Mouse (Mus musculus): Measurements from ENCODE around the gene Dpf3. TPM values are rescaled to one million over a fixed set of nuclear protein-coding genes. Genes with fewer than 3 reads are reported as not detected.
A peak's percentile ranks its signal among the peaks of the same experiment; 100 is the strongest.

The Dpf3 gene
- polyA plus RNA-seq, 1 experiment from 2014 or later: 26.9 TPM

DNA sequence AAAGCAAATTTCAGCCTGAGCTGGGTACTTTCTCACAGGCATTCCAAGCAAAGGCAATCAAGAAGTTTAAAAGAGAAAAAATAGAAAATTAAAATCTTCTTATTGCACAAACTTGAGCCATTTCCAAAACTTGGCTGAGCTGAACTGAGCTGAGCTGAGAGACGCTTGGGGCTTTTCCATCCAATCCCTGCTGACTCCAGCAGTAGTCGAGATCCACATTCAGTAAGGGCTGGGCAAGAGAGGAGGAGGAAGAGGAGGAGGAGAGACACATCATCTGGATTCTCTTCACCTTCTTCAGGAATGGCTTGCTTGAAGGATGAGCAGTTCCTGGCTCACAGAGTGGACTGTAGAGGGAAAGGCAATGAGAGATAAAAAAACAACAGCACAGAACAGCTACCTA is 227.0 kb downstream of the Dpf3 start:
- H3K4me3 ChIP-seq (replicated peaks): no peak overlapping the region
- H3K27ac ChIP-seq: no peak overlapping the region
- no peak overlapping the region for H3K4me2 ChIP-seq (replicated peaks)
- no peaks in the 10 kb centered on the region for H3K27me3 ChIP-seq
- no peak for ATAC-seq
- H3K36me3 ChIP-seq: no peaks in the 10 kb centered on the region
- 75% methylated on average over 2 of the region's 2 CpGs for WGBS
- no peak overlapping the region for H3K9ac ChIP-seq (replicated peaks)
- no peaks in the 10 kb centered on the region for H3K9me3 ChIP-seq
- no peaks in the 10 kb centered on the region for H3K4me1 ChIP-seq (replicated peaks)

GRCm38 (mm10) chr12:83254399-83254798 is 233.1 kb downstream of the Dpf3 start:
- Histone ChIP-seq H3K27me3 (no peaks in the 10 kb centered on the region), H3K9ac (replicated peaks) (no peak overlapping the region), H3K4me2 (replicated peaks) (no peak overlapping the region), H3K4me1 (replicated peaks) (no peaks in the 10 kb centered on the region), H3K36me3 (peaks cover 2% of the 10 kb centered on the region; the same call in 1 of the 2 replicates), H3K27ac (no peak overlapping the region), H3K9me3 (no peaks in the 10 kb centered on the region), H3K4me3 (replicated peaks) (no peak overlapping the region)
- no peak for ATAC-seq
- WGBS: 86% methylated on average over 4 of the region's 4 CpGs

DNA sequence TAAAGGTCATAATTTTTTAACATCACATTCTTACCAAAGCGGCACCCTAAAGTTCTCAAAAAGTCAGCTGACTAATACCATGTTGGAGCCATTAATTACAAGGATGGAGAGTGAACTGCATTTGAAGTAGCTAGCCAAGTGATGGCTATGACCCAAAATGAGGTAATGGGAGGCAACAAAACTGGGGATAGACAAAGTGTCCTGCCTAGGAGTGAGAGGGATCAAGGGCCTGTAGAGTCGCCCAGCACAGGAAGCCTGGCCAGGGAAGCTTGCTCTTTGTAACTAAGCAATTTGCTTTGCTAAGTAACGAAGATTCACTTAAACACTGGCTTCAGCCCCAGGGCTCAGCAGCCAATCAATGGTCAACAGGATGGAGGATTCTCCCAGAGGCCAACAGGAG is 238.4 kb downstream of the Dpf3 start:
- H3K27me3 ChIP-seq: no peaks in the 10 kb centered on the region

GRCm38 (mm10) chr12:83248636-83249035 is 238.9 kb downstream of the Dpf3 start:
- Histone ChIP-seq H3K36me3 (peaks cover 3% of the 10 kb centered on the region; the same call in 1 of the 2 replicates), H3K9ac (replicated peaks) (no peak overlapping the region), H3K4me2 (replicated peaks) (no peak overlapping the region), H3K4me3 (replicated peaks) (no peak overlapping the region), H3K4me1 (replicated peaks) (no peaks in the 10 kb centered on the region), H3K27me3 (no peaks in the 10 kb centered on the region), H3K9me3 (no peaks in the 10 kb centered on the region), H3K27ac (no peak overlapping the region)
- 88% methylated on average over 2 of the region's 2 CpGs for WGBS
- ATAC-seq: no peak

More for the DNA sequence above, 238.4 kb downstream of the Dpf3 start:
- WGBS: 86% methylated on average over 3 of the region's 3 CpGs
- Histone ChIP-seq H3K36me3 (peaks cover 3% of the 10 kb centered on the region; the same call in 1 of the 2 replicates), H3K4me2 (replicated peaks) (no peak overlapping the region), H3K9me3 (no peaks in the 10 kb centered on the region), H3K9ac (replicated peaks) (no peak overlapping the region), H3K27ac (no peak overlapping the region), H3K4me1 (replicated peaks) (no peaks in the 10 kb centered on the region), H3K4me3 (replicated peaks) (no peak overlapping the region)
- ATAC-seq: no peak

GRCm38 (mm10) chr12:83247669-83248068 is 239.8 kb downstream of the Dpf3 start:
- Histone ChIP-seq H3K36me3 (peaks cover 3% of the 10 kb centered on the region; the same call in 1 of the 2 replicates), H3K9me3 (no peaks in the 10 kb centered on the region), H3K4me2 (replicated peaks) (no peak overlapping the region), H3K27ac (no peak overlapping the region), H3K4me3 (replicated peaks) (no peak overlapping the region), H3K4me1 (replicated peaks) (no peaks in the 10 kb centered on the region), H3K9ac (replicated peaks) (no peak overlapping the region), H3K27me3 (no peaks in the 10 kb centered on the region)
- 75% methylated on average over 3 of the region's 3 CpGs for WGBS
- no peak for ATAC-seq

DNA sequence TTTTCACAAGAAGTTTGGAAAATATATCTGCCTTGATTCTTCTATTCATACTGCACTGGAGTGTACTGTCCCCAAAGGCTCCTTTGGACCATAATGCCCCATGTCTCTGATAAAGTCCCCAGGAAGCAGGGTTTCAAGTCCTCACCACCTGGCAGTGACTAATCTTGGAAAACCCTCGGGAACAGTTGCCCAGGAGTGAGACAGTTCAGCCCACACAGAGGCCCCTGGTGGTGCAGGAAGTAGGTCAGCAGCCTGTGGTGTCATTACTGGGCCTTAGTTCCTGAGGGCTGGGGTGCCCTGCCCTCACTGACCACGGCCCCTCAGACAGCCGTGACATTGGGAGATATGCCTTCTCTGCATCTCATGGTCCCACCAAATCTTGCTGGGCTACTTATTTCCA is 246.5 kb downstream of the Dpf3 start:
- ATAC-seq: no peak
- H3K9ac ChIP-seq (replicated peaks): no peak overlapping the region
- WGBS: 74% methylated on average over 3 of the region's 3 CpGs

GRCm38 (mm10) chr12:83240571-83240970 is 246.9 kb downstream of the Dpf3 start:
- no peak for ATAC-seq
- Histone ChIP-seq H3K27me3 (no peaks in the 10 kb centered on the region), H3K27ac (no peak overlapping the region), H3K4me1 (replicated peaks) (peaks cover 8% of the 10 kb centered on the region), H3K4me2 (replicated peaks) (no peak overlapping the region), H3K4me3 (replicated peaks) (no peak overlapping the region), H3K36me3 (no peaks in the 10 kb centered on the region), H3K9ac (replicated peaks) (no peak overlapping the region), H3K9me3 (no peaks in the 10 kb centered on the region)

More for the DNA sequence above, 246.5 kb downstream of the Dpf3 start:
- no peaks in the 10 kb centered on the region for H3K36me3 ChIP-seq
- 0 out of 2 replicates have a peak overlapping the region, but pooled peaks have one; percentile 25 for H3K27ac ChIP-seq
- no peak overlapping the region for H3K4me3 ChIP-seq (replicated peaks)
- no peak overlapping the region for H3K4me2 ChIP-seq (replicated peaks)
- H3K4me1 ChIP-seq (replicated peaks): peaks cover 8% of the 10 kb centered on the region
- no peaks in the 10 kb centered on the region for H3K27me3 ChIP-seq
- no peaks in the 10 kb centered on the region for H3K9me3 ChIP-seq

- WGBS: 91% methylated on average over 6 of the region's 6 CpGs
- Histone ChIP-seq H3K4me2 (replicated peaks) (no peak overlapping the region), H3K4me1 (replicated peaks) (peaks cover 7% of the 10 kb centered on the region), H3K36me3 (no peaks in the 10 kb centered on the region), H3K4me3 (replicated peaks) (no peak overlapping the region), H3K9me3 (0 out of 2 replicates have a peak, but pooled peaks cover under 1% of the 10 kb centered on the region), H3K27me3 (no peaks in the 10 kb centered on the region), H3K9ac (replicated peaks) (no peak overlapping the region), H3K27ac (no peak overlapping the region)
- ATAC-seq: no peak
These were observed 251.7 kb downstream of the Dpf3 start for GRCm38 (mm10) chr12:83235781-83236180.

GRCm38 (mm10) chr12:83234981-83235380 is 252.5 kb downstream of the Dpf3 start:
- Histone ChIP-seq H3K4me1 (replicated peaks) (peaks cover 7% of the 10 kb centered on the region), H3K27me3 (no peaks in the 10 kb centered on the region), H3K4me3 (replicated peaks) (no peak overlapping the region), H3K9me3 (peaks cover 6% of the 10 kb centered on the region; the same call in 1 of the 2 replicates), H3K9ac (replicated peaks) (no peak overlapping the region), H3K36me3 (no peaks in the 10 kb centered on the region), H3K4me2 (replicated peaks) (no peak overlapping the region), H3K27ac (no peak overlapping the region)
- no peak for ATAC-seq
- 60% methylated on average over 2 of the region's 2 CpGs for WGBS

DNA sequence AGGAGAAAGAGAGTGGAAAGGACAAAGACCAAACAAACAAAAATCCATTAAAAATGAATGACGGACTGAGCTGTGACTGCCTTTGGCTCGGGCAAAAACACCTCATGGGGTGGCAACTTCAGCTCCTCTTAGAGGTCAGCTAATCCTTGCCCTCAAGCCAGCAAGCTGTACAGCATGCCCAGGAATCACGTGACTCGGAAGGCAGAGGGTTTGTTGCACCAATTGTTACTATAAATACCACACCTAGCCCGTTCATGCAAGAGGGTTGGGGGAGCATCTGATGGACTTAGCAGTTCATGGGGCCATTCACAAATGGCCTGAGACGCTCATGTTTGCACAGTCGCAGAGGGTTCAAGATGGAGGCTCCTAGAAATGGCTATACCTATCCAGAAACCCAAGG is 253.9 kb downstream of the Dpf3 start:
- no peak overlapping the region for H3K9ac ChIP-seq (replicated peaks)
- 23% methylated on average over 7 of the region's 7 CpGs for WGBS
- peaks cover 7% of the 10 kb centered on the region for H3K4me1 ChIP-seq (replicated peaks)
- H3K27ac ChIP-seq: no peak overlapping the region; the same call in 1 of the 2 replicates
- no peak overlapping the region for H3K4me2 ChIP-seq (replicated peaks)
- H3K9me3 ChIP-seq: peaks cover 6% of the 10 kb centered on the region; the same call in 1 of the 2 replicates
- H3K36me3 ChIP-seq: no peaks in the 10 kb centered on the region
- no peaks in the 10 kb centered on the region for H3K27me3 ChIP-seq
- H3K4me3 ChIP-seq (replicated peaks): no peak overlapping the region
- ATAC-seq: no peak

DNA sequence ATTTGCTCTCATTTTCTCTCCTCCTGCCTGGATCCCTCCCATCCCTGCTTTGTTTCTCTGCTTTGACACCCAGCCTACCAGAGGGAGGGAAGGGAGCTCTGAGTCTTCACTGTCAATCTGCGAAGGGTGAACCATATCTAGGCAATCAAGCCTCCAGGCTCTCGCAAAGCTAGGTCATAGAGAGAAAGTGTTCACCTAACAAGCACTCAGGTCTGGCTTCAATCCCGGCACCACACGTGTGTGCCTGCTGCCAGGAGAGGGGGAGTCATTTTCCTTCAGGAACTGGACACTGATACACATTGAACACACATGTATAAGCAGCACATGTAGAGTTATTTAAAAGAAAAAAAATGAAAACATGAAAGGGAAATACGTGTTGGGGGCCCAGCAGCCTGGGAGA is 254.6 kb downstream of the Dpf3 start:
- Histone ChIP-seq H3K4me1 (replicated peaks) (peaks cover 7% of the 10 kb centered on the region), H3K9me3 (peaks cover 6% of the 10 kb centered on the region; the same call in 1 of the 2 replicates), H3K4me3 (replicated peaks) (no peak overlapping the region), H3K4me2 (replicated peaks) (no peak overlapping the region), H3K9ac (replicated peaks) (no peak overlapping the region), H3K27ac (no peak overlapping the region), H3K27me3 (no peaks in the 10 kb centered on the region), H3K36me3 (no peaks in the 10 kb centered on the region)
- no peak for ATAC-seq
- 58% methylated on average over 5 of the region's 5 CpGs for WGBS

DNA sequence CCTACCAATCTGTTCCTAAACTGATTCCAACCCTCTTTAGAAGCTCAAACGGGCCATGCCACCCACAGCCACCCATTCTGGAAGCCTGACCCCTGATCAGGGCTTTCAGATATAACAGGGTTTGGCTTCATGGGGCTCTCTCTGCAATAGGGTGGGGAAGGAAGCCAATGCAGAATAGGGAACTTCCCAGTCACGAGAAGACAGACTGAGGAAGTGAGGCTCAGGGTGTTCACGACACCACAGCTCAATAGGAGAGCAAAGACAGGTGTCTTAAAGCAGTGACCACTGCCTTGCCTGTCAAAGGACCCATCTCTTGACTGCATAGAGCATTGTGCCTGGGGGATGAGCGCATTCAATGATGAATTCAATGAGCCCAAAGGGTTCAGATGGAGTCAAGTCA is 256.3 kb downstream of the Dpf3 start:
- no peak overlapping the region for H3K4me3 ChIP-seq (replicated peaks)
- peaks cover 11% of the 10 kb centered on the region for H3K4me1 ChIP-seq (replicated peaks)
- H3K9me3 ChIP-seq: peaks cover 6% of the 10 kb centered on the region; the same call in 1 of the 2 replicates
- H3K27ac ChIP-seq: no peak overlapping the region
- WGBS: 82% methylated on average over 4 of the region's 4 CpGs
- H3K9ac ChIP-seq (replicated peaks): no peak overlapping the region
- no peak overlapping the region for H3K4me2 ChIP-seq (replicated peaks)
- no peak for ATAC-seq
- no peaks in the 10 kb centered on the region for H3K27me3 ChIP-seq
- H3K36me3 ChIP-seq: no peaks in the 10 kb centered on the region

DNA sequence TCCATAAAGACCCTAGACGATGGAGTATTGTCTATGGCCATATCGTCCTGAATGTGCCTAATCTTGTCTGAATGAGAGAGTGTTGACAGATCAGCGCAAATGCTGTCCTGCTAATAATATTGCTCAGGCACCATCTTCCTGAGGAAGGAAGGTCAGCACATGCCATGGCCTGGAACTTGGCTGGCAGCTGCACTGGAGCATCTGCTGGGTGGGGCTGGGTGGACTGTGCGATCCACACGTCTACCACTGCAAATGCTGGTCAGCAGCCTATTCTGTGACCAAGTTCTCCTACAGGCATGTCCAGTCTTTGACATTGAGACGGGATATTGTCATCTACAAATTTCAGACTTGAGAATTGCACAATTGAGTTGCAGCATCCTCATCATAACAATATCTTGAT is 257.8 kb downstream of the Dpf3 start:
- Histone ChIP-seq H3K9me3 (peaks cover 6% of the 10 kb centered on the region; the same call in 1 of the 2 replicates), H3K4me3 (replicated peaks) (no peak overlapping the region), H3K36me3 (no peaks in the 10 kb centered on the region), H3K4me2 (replicated peaks) (no peak overlapping the region), H3K9ac (replicated peaks) (no peak overlapping the region), H3K27me3 (no peaks in the 10 kb centered on the region), H3K27ac (no peak overlapping the region), H3K4me1 (replicated peaks) (peaks cover 11% of the 10 kb centered on the region)
- WGBS: 91% methylated on average over 6 of the region's 6 CpGs
- ATAC-seq: no peak

Data from midbrain, embryonic 13.5 days (tissue).